Mouse (Mus musculus) forebrain, embryonic 11.5 days (tissue): ENCODE measurements around the gene Nipbl. TPM values are rescaled to one million over a fixed set of nuclear protein-coding genes. Genes with fewer than 3 reads are reported as not detected.
"Not testable (repeated sequence)": the region's sequence is repeated elsewhere in the genome, so short reads cannot be mapped to it uniquely, and the experiment has no call there.

Experiments used
- ATAC-seq: fragments of 200-750 bp; cut with Nextera tagmentation; replicated peaks from 2 replicates; pipeline ENCODE4 v1.8.0; 2017; ENCODE audit warnings: moderate TSS enrichment; ENCODE audit not compliant: low FRiP score
- DNase-seq: peaks from one replicate; pipeline ENCODE4 v3.0.0-alpha.2; 2017; ENCODE audit warnings: low spot score
- H3K27ac ChIP-seq: fragments of 300-500 bp; sonication (generic); 2 replicates; pipeline ENCODE4 v1.5.1; 2014; ENCODE audit warnings: low read depth, low read length
- H3K27me3 ChIP-seq: fragments of 300-500 bp; sonication (generic); 2 replicates; pipeline ENCODE4 v1.6.1; 2014; ENCODE audit warnings: mild to moderate bottlenecking, low read length, mixed read lengths; ENCODE audit not compliant: control insufficient read depth, insufficient read depth
- H3K36me3 ChIP-seq: fragments of 300-500 bp; sonication (generic); 2 replicates; pipeline ENCODE4 v1.6.1; 2014; ENCODE audit warnings: mild to moderate bottlenecking, low read length, moderate library complexity, mixed read lengths; ENCODE audit not compliant: control insufficient read depth, insufficient read depth
- H3K4me1 ChIP-seq: fragments of 300-500 bp; sonication (generic); replicated peaks from 2 replicates; pipeline ENCODE4 v1.6.1; 2014; ENCODE audit warnings: low read length, mixed read lengths; ENCODE audit not compliant: control insufficient read depth, insufficient read depth
- H3K4me2 ChIP-seq: fragments of 300-500 bp; sonication (generic); 2 replicates; pipeline ENCODE4 v1.6.1; 2014; ENCODE audit warnings: low read depth, mild to moderate bottlenecking, low read length, moderate library complexity, mixed read lengths; ENCODE audit not compliant: severe bottlenecking
- H3K4me3 ChIP-seq: fragments of 300-500 bp; sonication (generic); 2 replicates; pipeline ENCODE4 v1.5.1; 2014; ENCODE audit warnings: low read depth, low read length
- H3K9ac ChIP-seq: fragments of 300-500 bp; sonication (generic); 2 replicates; pipeline ENCODE4 v1.6.1; 2014; ENCODE audit warnings: low read length
- H3K9me3 ChIP-seq: fragments of 300-500 bp; sonication (generic); 2 replicates; pipeline ENCODE4 v1.6.1; 2016; ENCODE audit warnings: low read length, mixed read lengths; ENCODE audit not compliant: control insufficient read depth
- WGBS: fragments of 180-500 bp; shearing (Covaris S2); extraction: QIAGEN DNeasy Blood & Tissue Kit; methylation state at CpG from one replicate; pipeline ENCODE4 v1.1.7; 2014; 5-methylcytosine and 5-hydroxymethylcytosine counted together
- polyA plus RNA-seq: library from polyadenylated mRNA; unstranded; fragments of >200 nt; fragmentation: Nextera tagmentation; extraction: Ambion mirVana; gene quantifications from 2 replicates; pipeline ENCODE4 v1.2.1, GENCODE M21; 2014

Nipbl gene
- polyA plus RNA-seq, 1 experiment from 2014 or later, result 30.2 TPM

- H3K9me3 ChIP-seq, result no peaks in the 10 kb centered on the region
- no peak overlapping the region for H3K4me3 ChIP-seq
- ATAC-seq (no peak), DNase-seq (no peak)
- no peaks in the 10 kb centered on the region for H3K27me3 ChIP-seq
- WGBS, result 100% methylated on average over 1 of the region's 1 CpGs
- no peaks in the 10 kb centered on the region for H3K4me1 ChIP-seq
- H3K27ac ChIP-seq, result no peak overlapping the region
- H3K9ac ChIP-seq, result no peak overlapping the region
- peaks cover 6% of the 10 kb centered on the region; the same call in 1 of the 2 replicates for H3K36me3 ChIP-seq
- H3K4me2 ChIP-seq, result no peak overlapping the region
Measured at GRCm38 (mm10) chr15:8305474-8305873, 138.8 kb downstream of the Nipbl start.

GRCm38 (mm10) chr15:8302944-8303343 lies 141.3 kb downstream of the Nipbl start:
- H3K4me2 ChIP-seq, result no peak overlapping the region
- H3K27ac ChIP-seq, result no peak overlapping the region
- no peak for DNase-seq
- 92% methylated on average over 10 of the region's 10 CpGs for WGBS
- H3K9ac ChIP-seq, result no peak overlapping the region
- H3K27me3 ChIP-seq, result no peaks in the 10 kb centered on the region
- no peaks in the 10 kb centered on the region for H3K4me1 ChIP-seq
- no peak for ATAC-seq
- H3K36me3 ChIP-seq, result peaks cover 4% of the 10 kb centered on the region; the same call in 1 of the 2 replicates
- H3K9me3 ChIP-seq, result no peaks in the 10 kb centered on the region
- no peak overlapping the region for H3K4me3 ChIP-seq

DNA sequence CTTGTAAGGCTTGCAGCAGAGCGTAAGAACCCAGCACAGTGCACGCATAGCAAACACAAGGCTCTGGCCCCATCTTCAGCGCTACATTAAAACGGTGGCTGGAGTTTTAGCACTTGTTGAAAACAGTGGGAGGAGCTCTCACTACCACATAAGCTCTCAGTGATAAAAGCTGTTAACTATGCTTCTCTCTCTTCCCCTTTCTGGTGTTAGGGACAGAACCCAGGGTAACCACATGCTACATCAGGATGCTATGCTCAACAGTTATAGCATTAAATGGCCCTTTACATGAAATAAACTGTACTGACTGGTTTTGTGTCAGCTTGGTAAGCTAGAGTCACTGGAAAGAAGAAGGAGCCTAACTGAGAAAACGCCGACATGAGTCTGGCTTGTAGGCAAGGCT lies 150.1 kb downstream of the Nipbl start:
- H3K27me3 ChIP-seq, result no peaks in the 10 kb centered on the region
- no peak overlapping the region for H3K4me2 ChIP-seq
- 98% methylated on average over 6 of the region's 6 CpGs for WGBS
- no peaks in the 10 kb centered on the region for H3K4me1 ChIP-seq
- ATAC-seq (no peak), DNase-seq (no peak)
- no peak overlapping the region for H3K27ac ChIP-seq
- peaks cover 10% of the 10 kb centered on the region for H3K36me3 ChIP-seq
- H3K4me3 ChIP-seq, result no peak overlapping the region
- no peaks in the 10 kb centered on the region for H3K9me3 ChIP-seq
- no peak overlapping the region for H3K9ac ChIP-seq

DNA sequence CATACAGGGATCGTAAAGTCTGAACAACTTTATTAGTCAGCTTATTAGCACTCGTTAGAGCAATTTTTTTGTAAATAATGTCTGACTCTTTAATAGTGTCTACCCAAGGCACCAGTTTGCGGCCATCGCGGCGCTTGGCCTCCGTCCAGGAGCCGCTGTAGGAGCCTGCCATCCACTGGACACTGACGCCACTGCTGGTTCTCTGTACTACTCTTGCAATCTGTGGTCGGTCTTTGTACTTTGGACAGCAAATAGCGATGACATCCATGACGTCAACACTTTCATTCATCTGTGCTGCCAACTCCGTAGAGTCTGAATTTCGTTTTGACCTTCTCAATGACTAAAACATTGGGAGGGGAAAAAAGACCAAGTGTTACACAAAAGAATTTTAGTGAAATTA lies 153.0 kb downstream of the Nipbl start:
- no peak overlapping the region for H3K4me2 ChIP-seq
- H3K4me3 ChIP-seq, result no peak overlapping the region
- 93% methylated on average over 14 of the region's 14 CpGs for WGBS
- H3K36me3 ChIP-seq, result peaks cover 10% of the 10 kb centered on the region
- H3K9me3 ChIP-seq, result no peaks in the 10 kb centered on the region
- no peak overlapping the region for H3K27ac ChIP-seq
- DNase-seq, result no peak
- H3K4me1 ChIP-seq, result no peaks in the 10 kb centered on the region
- no peak overlapping the region for H3K9ac ChIP-seq
- ATAC-seq, result no peak
- no peaks in the 10 kb centered on the region for H3K27me3 ChIP-seq

- Histone ChIP-seq H3K9me3 (no peaks in the 10 kb centered on the region), H3K4me2 (no peak overlapping the region), H3K4me3 (no peak overlapping the region), H3K36me3 (no peaks in the 10 kb centered on the region), H3K4me1 (no peaks in the 10 kb centered on the region), H3K9ac (no peak overlapping the region), H3K27me3 (no peaks in the 10 kb centered on the region), H3K27ac (no peak overlapping the region)
- DNase-seq, result no peak
- WGBS, result 97% methylated on average over 2 of the region's 2 CpGs
- no peak for ATAC-seq
Measured at GRCm38 (mm10) chr15:8282155-8282554, 162.1 kb downstream of the Nipbl start.

- no peaks in the 10 kb centered on the region for H3K36me3 ChIP-seq
- no peak for DNase-seq
- no peak for ATAC-seq
- H3K9ac ChIP-seq, result no peak overlapping the region
- WGBS, result 82% methylated on average over 7 of the region's 7 CpGs
- no peak overlapping the region for H3K4me3 ChIP-seq
- no peaks in the 10 kb centered on the region for H3K9me3 ChIP-seq
- no peaks in the 10 kb centered on the region for H3K4me1 ChIP-seq
- no peaks in the 10 kb centered on the region for H3K27me3 ChIP-seq
- H3K4me2 ChIP-seq, result no peak overlapping the region
- H3K27ac ChIP-seq, result no peak overlapping the region
Measured at GRCm38 (mm10) chr15:8281701-8282100, 162.6 kb downstream of the Nipbl start.

DNA sequence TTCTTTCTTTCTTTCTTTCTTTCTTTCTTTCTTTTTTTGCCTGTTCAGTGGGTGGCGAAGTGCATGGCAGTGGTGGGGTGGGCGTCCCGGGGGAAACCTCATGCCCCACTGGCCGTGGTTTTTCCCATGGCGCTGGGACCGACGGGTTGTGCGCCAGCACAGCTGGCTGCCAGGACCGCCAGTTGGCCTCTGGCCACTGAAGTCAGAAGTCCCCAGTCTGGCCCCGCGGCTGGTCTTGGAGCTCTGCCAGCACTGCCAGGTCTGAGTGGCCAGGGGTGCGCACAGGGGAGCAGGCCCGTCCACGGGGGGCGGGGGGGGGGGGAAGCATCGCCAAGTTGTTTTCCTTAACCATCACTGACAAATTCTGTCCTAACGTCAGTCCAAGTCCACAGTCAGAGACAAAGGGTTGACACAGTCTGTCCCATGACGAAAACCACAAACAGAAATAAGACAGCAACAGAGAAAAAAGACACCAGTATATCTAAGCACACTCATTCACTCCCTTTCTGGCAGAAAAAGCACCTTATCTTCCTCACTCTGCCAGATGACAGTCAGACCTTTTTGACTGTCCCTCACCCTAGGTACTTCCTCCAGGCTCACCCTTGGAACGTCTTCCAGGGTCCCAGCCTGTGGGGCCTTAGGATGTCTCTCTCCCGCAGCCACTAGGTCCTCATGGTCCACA lies 164.2 kb downstream of the Nipbl start:
- H3K4me2 ChIP-seq, result peak overlapping the region; percentile 24; the same call in 1 of the 2 replicates
- no peaks in the 10 kb centered on the region for H3K36me3 ChIP-seq
- DNase-seq (no peak), ATAC-seq (no peak; the same call in 1 of the 2 replicates)
- no peak overlapping the region for H3K9ac ChIP-seq
- 80% methylated on average over 20 of the region's 20 CpGs for WGBS
- H3K4me3 ChIP-seq, result no peak overlapping the region
- no peaks in the 10 kb centered on the region for H3K27me3 ChIP-seq
- no peaks in the 10 kb centered on the region for H3K4me1 ChIP-seq
- no peaks in the 10 kb centered on the region for H3K9me3 ChIP-seq
- H3K27ac ChIP-seq, result no peak overlapping the region

DNA sequence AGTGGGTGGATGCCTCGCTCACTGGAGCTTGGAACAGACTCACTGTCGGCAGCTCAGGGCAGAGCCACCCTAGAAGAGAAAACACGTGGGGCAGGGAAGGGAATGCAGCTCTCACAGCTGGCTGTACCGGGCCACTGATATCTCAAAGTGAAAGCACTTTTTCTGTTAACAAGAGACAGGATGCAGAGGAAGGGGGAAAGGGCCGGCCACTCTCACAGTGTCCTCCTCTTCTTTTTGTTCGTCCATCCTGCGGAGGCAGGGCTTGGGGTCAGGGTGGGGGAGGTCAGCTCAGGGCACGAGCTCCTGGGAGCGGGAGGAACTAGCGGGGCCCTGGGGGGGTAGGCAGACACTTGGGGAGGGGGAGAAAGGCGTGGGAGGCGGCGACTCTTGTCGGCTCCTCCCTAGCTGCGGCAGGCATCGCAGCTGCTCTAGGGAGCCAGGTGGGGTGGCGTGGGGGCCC lies 164.9 kb downstream of the Nipbl start:
- Histone ChIP-seq H3K4me1 (no peaks in the 10 kb centered on the region), H3K4me3 (0 out of 2 replicates have a peak overlapping the region, but pooled peaks have one; percentile 14), H3K27ac (no peak overlapping the region), H3K9me3 (no peaks in the 10 kb centered on the region), H3K9ac (no peak overlapping the region), H3K27me3 (no peaks in the 10 kb centered on the region), H3K36me3 (no peaks in the 10 kb centered on the region), H3K4me2 (peak overlapping the region; percentile 42; the same call in 1 of the 2 replicates)
- ATAC-seq, result no peak
- 38% methylated on average over 17 of the region's 17 CpGs for WGBS
- DNase-seq, result peak; percentile 54

DNA sequence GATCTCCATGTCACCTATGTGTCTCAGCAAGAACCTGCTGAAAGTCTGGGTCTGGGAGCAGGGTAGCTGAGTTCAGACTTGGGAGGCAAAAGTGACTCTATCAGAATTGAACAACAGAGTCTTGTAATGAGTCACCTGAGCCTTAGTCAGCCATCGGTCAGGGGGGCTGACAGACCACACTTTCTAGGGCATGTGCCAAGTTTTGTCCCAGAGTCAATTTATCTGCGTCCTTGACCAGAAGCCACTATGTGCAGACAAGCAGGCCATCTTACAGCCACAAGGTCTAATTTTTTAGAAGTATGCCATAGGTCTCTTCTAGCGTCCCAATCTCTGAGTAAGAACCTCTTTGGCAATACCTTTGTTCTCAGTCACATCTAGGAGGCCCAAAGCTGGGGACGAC lies 166.3 kb downstream of the Nipbl start:
- not testable (repeated sequence) for H3K27ac ChIP-seq, ATAC-seq, H3K4me2 ChIP-seq, H3K4me1 ChIP-seq, H3K36me3 ChIP-seq, H3K4me3 ChIP-seq, DNase-seq, H3K27me3 ChIP-seq, H3K9ac ChIP-seq, H3K9me3 ChIP-seq
- 95% methylated on average over 4 of the region's 4 CpGs for WGBS
